Comparison of ENCODE assay signal across 7 mouse cellular contexts in the genomic region with DNA sequence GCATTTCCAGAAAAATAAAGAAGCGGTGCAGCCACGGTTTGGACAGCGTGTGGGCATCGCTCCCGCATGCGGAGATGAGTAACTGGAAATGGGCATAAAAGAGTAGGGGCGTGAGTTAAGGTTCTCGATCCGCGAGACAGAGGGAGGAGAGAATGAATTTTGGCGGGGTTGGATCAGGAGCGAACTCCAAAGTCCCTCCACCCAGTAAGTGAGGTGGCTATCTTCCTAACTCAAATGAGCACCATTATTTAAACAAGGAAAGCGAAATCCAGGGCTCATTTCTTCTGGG. TPM values are rescaled to one million over a fixed set of nuclear protein-coding genes. Genes with fewer than 3 reads are reported as not detected.
DNase-seq lines count a peak whose midpoint lies in the region; ATAC-seq and TF ChIP-seq lines count a peak whose summit lies in the region.

No protein-coding gene starts in this region.

- WGBS in liver, adult 2 months: under 1% methylated on average over 13 of the region's 13 CpGs
- 2% methylated on average over 13 of the region's 13 CpGs for WGBS in forebrain, embryonic 11.5 days
- WGBS in intestine, postnatal 0 days: 8% methylated on average over 13 of the region's 13 CpGs
- 6% methylated on average over 13 of the region's 13 CpGs for WGBS in neural tube, embryonic 13.5 days

- no peak overlapping the region for H3K4me3 ChIP-seq in liver, adult 2 months (ENCODE audit: insufficient read depth, low read depth, low read length)
- H3K4me3 ChIP-seq in forebrain, embryonic 11.5 days (ENCODE audit: low read depth, low read length): peak overlapping the region; percentile 84
- H3K4me3 ChIP-seq in intestine, postnatal 0 days (ENCODE audit: low read depth, low read length): peak overlapping the region; percentile 83
- H3K4me3 ChIP-seq in neural tube, embryonic 13.5 days: peak overlapping the region; percentile 93

- H3K79me2 ChIP-seq in liver, adult 2 months (ENCODE audit: control insufficient read depth, insufficient read depth, low read length): no peaks in the 10 kb centered on the region

- H3K9me3 ChIP-seq in forebrain, embryonic 11.5 days (ENCODE audit: control insufficient read depth, low read length): no peaks in the 10 kb centered on the region
- H3K9me3 ChIP-seq in intestine, postnatal 0 days (ENCODE audit: control insufficient read depth): no peaks in the 10 kb centered on the region
- no peaks in the 10 kb centered on the region for H3K9me3 ChIP-seq in neural tube, embryonic 13.5 days

- DNase-seq in liver, adult 2 months (ENCODE audit: extremely low read depth, low read depth, low spot score): peak; percentile 24
- no peak for DNase-seq in liver
- no peak for DNase-seq in forebrain, embryonic 11.5 days (ENCODE audit: low spot score)
- DNase-seq in cerebellum, adult 18-20 months: no peak

- H3K9ac ChIP-seq in liver, adult 2 months (ENCODE audit: low read depth, low read length): no peak overlapping the region
- H3K9ac ChIP-seq in forebrain, embryonic 11.5 days (ENCODE audit: low read length): peak overlapping the region; percentile 98
- H3K9ac ChIP-seq in intestine, postnatal 0 days (ENCODE audit: low read depth, low read length): no peak overlapping the region
- H3K9ac ChIP-seq in neural tube, embryonic 13.5 days: peak overlapping the region; percentile 99

- 0 out of 2 replicates have a peak, but pooled peaks cover 3% of the 10 kb centered on the region for H3K27me3 ChIP-seq in liver, adult 2 months (ENCODE audit: control insufficient read depth, insufficient read depth, low read length)
- no peaks in the 10 kb centered on the region for H3K27me3 ChIP-seq in forebrain, embryonic 11.5 days (ENCODE audit: control insufficient read depth, insufficient read depth, low read length)
- H3K27me3 ChIP-seq in intestine, postnatal 0 days (replicated peaks; ENCODE audit: control insufficient read depth, insufficient read depth, low read length): peaks cover 7% of the 10 kb centered on the region; the same call in 1 of the 2 replicates
- no peaks in the 10 kb centered on the region for H3K27me3 ChIP-seq in neural tube, embryonic 13.5 days

- no peak overlapping the region for H3K27ac ChIP-seq in liver, adult 2 months (replicated peaks; ENCODE audit: insufficient read depth, low read depth, low read length)
- H3K27ac ChIP-seq in forebrain, embryonic 11.5 days (ENCODE audit: low read depth, low read length): no peak overlapping the region; the same call in 1 of the 2 replicates
- no peak overlapping the region for H3K27ac ChIP-seq in intestine, postnatal 0 days (ENCODE audit: low read depth, low read length)
- H3K27ac ChIP-seq in neural tube, embryonic 13.5 days (replicated peaks): peak overlapping the region; percentile 100

- peak overlapping the region; percentile 97 for H3K4me2 ChIP-seq in forebrain, embryonic 11.5 days (ENCODE audit: low read depth, low read length, severe bottlenecking)
- H3K4me2 ChIP-seq in intestine, postnatal 0 days (replicated peaks; ENCODE audit: low read depth): peak overlapping the region; percentile 100
- peak overlapping the region; percentile 92 for H3K4me2 ChIP-seq in neural tube, embryonic 13.5 days

- no peaks in the 10 kb centered on the region for H3K36me3 ChIP-seq in liver, adult 2 months (ENCODE audit: control insufficient read depth, insufficient read depth, low read length)
- no peaks in the 10 kb centered on the region; the same call in 1 of the 2 replicates for H3K36me3 ChIP-seq in forebrain, embryonic 11.5 days (ENCODE audit: control insufficient read depth, insufficient read depth, low read length)
- no peaks in the 10 kb centered on the region for H3K36me3 ChIP-seq in intestine, postnatal 0 days (ENCODE audit: control insufficient read depth, insufficient read depth)
- H3K36me3 ChIP-seq in neural tube, embryonic 13.5 days: peaks cover 15% of the 10 kb centered on the region

- TF ChIP-seq CTCF in liver, adult 2 months (IDR thresholded peaks at IDR 0.05; ENCODE audit: low read depth, low read length): no peak
- TF ChIP-seq CTCF in intestine, postnatal 0 days (IDR thresholded peaks at IDR 0.05; ENCODE audit: low read depth): no peak

- no peaks in the 10 kb centered on the region for H3K4me1 ChIP-seq in liver, adult 2 months (ENCODE audit: control insufficient read depth, insufficient read depth, low read length)
- H3K4me1 ChIP-seq in forebrain, embryonic 11.5 days (replicated peaks; ENCODE audit: control insufficient read depth, insufficient read depth, low read length): peaks cover 9% of the 10 kb centered on the region; the same call in 1 of the 2 replicates
- 0 out of 2 replicates have a peak, but pooled peaks cover 3% of the 10 kb centered on the region for H3K4me1 ChIP-seq in intestine, postnatal 0 days (replicated peaks; ENCODE audit: control insufficient read depth, insufficient read depth, low read length)
- H3K4me1 ChIP-seq in neural tube, embryonic 13.5 days (replicated peaks): peaks cover 64% of the 10 kb centered on the region

- no peak for TF ChIP-seq POLR2A in liver, adult 2 months (IDR thresholded peaks at IDR 0.05; ENCODE audit: extremely low read depth, insufficient read depth, low read length)

- no peak for ATAC-seq in forebrain, embryonic 11.5 days (replicated peaks; ENCODE audit: low FRiP score)
- ATAC-seq in intestine, postnatal 0 days: no peak
- ATAC-seq in neural tube, embryonic 13.5 days (ENCODE audit: low read depth): no peak
- ATAC-seq in megakaryocyte progenitor cell, adult 5-6 weeks (replicated peaks; ENCODE audit: poor library complexity): no peak

RNA-seq across cellular contexts. Expression of a gene that starts 2.6 kb away (rescaled TPM):
- total RNA-seq in liver, adult 2 months (2014; rRNA removed): 0.37 TPM in 1 of 2 replicates, not detected in the other
- 0.20 and 0.41 TPM in 2 replicates for polyA plus RNA-seq in liver, adult 2 months (2012; rRNA removed)
- 102 and 121 TPM in 2 replicates for polyA plus RNA-seq in forebrain, embryonic 11.5 days (2014; fragmentation: Nextera tagmentation; extraction: Ambion mirVana)
- polyA plus RNA-seq in intestine, postnatal 0 days (2015; fragmentation: Nextera tagmentation; extraction: Ambion mirVana): 8.0 and 8.2 TPM in 2 replicates
- 199 and 206 TPM in 2 replicates for polyA plus RNA-seq in neural tube, embryonic 13.5 days (2015; fragmentation: Nextera tagmentation; extraction: Ambion mirVana)
- total RNA-seq in megakaryocyte progenitor cell, adult 5-6 weeks (2015): 0.25 and 1.3 TPM in 2 replicates
- total RNA-seq in megakaryocyte progenitor cell, adult 5-6 weeks (2017): 0.30 TPM in 1 of 2 replicates, not detected in the other

Comparison
In these comparisons a context has a peak if more than half of its experiments do, and no peak if none do; other contexts are left out.
1. H3K9ac ChIP-seq: peak in forebrain, embryonic 11.5 days (single experiment) and neural tube, embryonic 13.5 days (single experiment); none in liver, adult 2 months (single experiment) and intestine, postnatal 0 days (single experiment).
2. RNA of a gene that starts 2.6 kb away (polyA plus RNA-seq): 199 to 206 TPM in neural tube, embryonic 13.5 days and 102 to 121 TPM in forebrain, embryonic 11.5 days; 8.0 to 8.2 TPM in intestine, postnatal 0 days and 0.20 to 0.41 TPM in liver, adult 2 months; every median in the first group is over 10 times any median in the second.
3. Peak in every context shown above with its lines, with median percentiles within 50 percentile points of each other: H3K4me2 ChIP-seq.